Mouse (Mus musculus): ENCODE measurements around the gene Gstp1. TPM values are rescaled to one million over a fixed set of nuclear protein-coding genes. Genes with fewer than 3 reads are reported as not detected.
"Not testable (repeated sequence)": the region's sequence is repeated elsewhere in the genome, so short reads cannot be mapped to it uniquely, and the experiment has no call there.

Gene Gstp1
- polyA plus RNA-seq, 1 experiment from 2014 or later = 793 TPM

- Histone ChIP-seq H3K27me3 (ENCODE audit: control insufficient read depth, insufficient read depth, low read length) (no peaks in the 10 kb centered on the region), H3K27ac (ENCODE audit: low read length) (no peak overlapping the region), H3K4me2 (ENCODE audit: low read depth, low read length) (no peak overlapping the region), H3K36me3 (ENCODE audit: control insufficient read depth, insufficient read depth, low read length) (no peaks in the 10 kb centered on the region), H3K4me3 (replicated peaks; ENCODE audit: low read length) (no peak overlapping the region), H3K9me3 (replicated peaks; ENCODE audit: control insufficient read depth, low read length) (no peaks in the 10 kb centered on the region), H3K9ac (ENCODE audit: low read length) (no peak overlapping the region), H3K4me1 (ENCODE audit: control insufficient read depth, insufficient read depth, low read length) (no peaks in the 10 kb centered on the region)
- 79% methylated on average over 1 of the region's 1 CpGs for WGBS
- ATAC-seq (ENCODE audit: insufficient read depth, low FRiP score) = no peak
Measured at GRCm38 (mm10) chr19:4079594-4079993, 41.8 kb upstream of the Gstp1 start.

- ATAC-seq (ENCODE audit: insufficient read depth, low FRiP score) = no peak
- Histone ChIP-seq H3K4me3 (replicated peaks; ENCODE audit: low read length) (no peak overlapping the region), H3K9ac (ENCODE audit: low read length) (no peak overlapping the region), H3K27ac (ENCODE audit: low read length) (no peak overlapping the region), H3K36me3 (ENCODE audit: control insufficient read depth, insufficient read depth, low read length) (no peaks in the 10 kb centered on the region), H3K4me2 (ENCODE audit: low read depth, low read length) (no peak overlapping the region), H3K4me1 (ENCODE audit: control insufficient read depth, insufficient read depth, low read length) (0 out of 2 replicates have a peak, but pooled peaks cover under 1% of the 10 kb centered on the region), H3K9me3 (replicated peaks; ENCODE audit: control insufficient read depth, low read length) (no peaks in the 10 kb centered on the region), H3K27me3 (ENCODE audit: control insufficient read depth, insufficient read depth, low read length) (no peaks in the 10 kb centered on the region)
- 93% methylated on average over 1 of the region's 1 CpGs for WGBS
Measured at GRCm38 (mm10) chr19:4075531-4075930, 37.7 kb upstream of the Gstp1 start.

- no peak for ATAC-seq (ENCODE audit: insufficient read depth, low FRiP score)
- WGBS = 85% methylated on average over 6 of the region's 6 CpGs
Measured at GRCm38 (mm10) chr19:4072706-4073424, 35.1 kb upstream of the Gstp1 start.

GRCm38 (mm10) chr19:4071406-4071805 lies 33.6 kb upstream of the Gstp1 start:
- no peak for ATAC-seq (ENCODE audit: insufficient read depth, low FRiP score)
- WGBS = 88% methylated on average over 6 of the region's 6 CpGs
- no peaks in the 10 kb centered on the region for H3K36me3 ChIP-seq (ENCODE audit: control insufficient read depth, insufficient read depth, low read length)
- no peaks in the 10 kb centered on the region for H3K27me3 ChIP-seq (ENCODE audit: control insufficient read depth, insufficient read depth, low read length)
- H3K4me1 ChIP-seq (ENCODE audit: control insufficient read depth, insufficient read depth, low read length) = peaks cover 7% of the 10 kb centered on the region; the same call in 1 of the 2 replicates
- H3K4me2 ChIP-seq (ENCODE audit: low read depth, low read length) = no peak overlapping the region
- no peak overlapping the region for H3K9ac ChIP-seq (ENCODE audit: low read length)
- no peaks in the 10 kb centered on the region for H3K9me3 ChIP-seq (replicated peaks; ENCODE audit: control insufficient read depth, low read length)
- H3K4me3 ChIP-seq (replicated peaks; ENCODE audit: low read length) = no peak overlapping the region
- no peak overlapping the region for H3K27ac ChIP-seq (ENCODE audit: low read length)

More at GRCm38 (mm10) chr19:4072706-4073424, 35.1 kb upstream of the Gstp1 start:
- no peak overlapping the region for H3K9ac ChIP-seq (ENCODE audit: low read length)
- peaks cover 7% of the 10 kb centered on the region; the same call in 1 of the 2 replicates for H3K4me1 ChIP-seq (ENCODE audit: control insufficient read depth, insufficient read depth, low read length)
- H3K4me3 ChIP-seq (replicated peaks; ENCODE audit: low read length) = no peak overlapping the region
- no peaks in the 10 kb centered on the region for H3K36me3 ChIP-seq (ENCODE audit: control insufficient read depth, insufficient read depth, low read length)
- H3K27me3 ChIP-seq (ENCODE audit: control insufficient read depth, insufficient read depth, low read length) = no peaks in the 10 kb centered on the region
- no peaks in the 10 kb centered on the region for H3K9me3 ChIP-seq (replicated peaks; ENCODE audit: control insufficient read depth, low read length)
- H3K4me2 ChIP-seq (ENCODE audit: low read depth, low read length) = no peak overlapping the region
- H3K27ac ChIP-seq (ENCODE audit: low read length) = no peak overlapping the region

- H3K4me1 ChIP-seq (ENCODE audit: control insufficient read depth, insufficient read depth, low read length) = peaks cover 7% of the 10 kb centered on the region; the same call in 1 of the 2 replicates
- H3K27me3 ChIP-seq (ENCODE audit: control insufficient read depth, insufficient read depth, low read length) = no peaks in the 10 kb centered on the region
- ATAC-seq (ENCODE audit: insufficient read depth, low FRiP score) = no peak
- WGBS = 63% methylated on average over 8 of the region's 8 CpGs
- H3K9me3 ChIP-seq (replicated peaks; ENCODE audit: control insufficient read depth, low read length) = no peaks in the 10 kb centered on the region
- no peak overlapping the region for H3K9ac ChIP-seq (ENCODE audit: low read length)
- no peak overlapping the region for H3K27ac ChIP-seq (ENCODE audit: low read length)
- H3K36me3 ChIP-seq (ENCODE audit: control insufficient read depth, insufficient read depth, low read length) = no peaks in the 10 kb centered on the region
- H3K4me2 ChIP-seq (ENCODE audit: low read depth, low read length) = no peak overlapping the region
- H3K4me3 ChIP-seq (replicated peaks; ENCODE audit: low read length) = no peak overlapping the region
Measured at GRCm38 (mm10) chr19:4070756-4071155, 33.0 kb upstream of the Gstp1 start.

- 57% methylated on average over 15 of the region's 15 CpGs for WGBS
- Histone ChIP-seq H3K27me3 (ENCODE audit: control insufficient read depth, insufficient read depth, low read length) (no peaks in the 10 kb centered on the region), H3K4me3 (replicated peaks; ENCODE audit: low read length) (no peak overlapping the region), H3K9me3 (replicated peaks; ENCODE audit: control insufficient read depth, low read length) (no peaks in the 10 kb centered on the region), H3K9ac (ENCODE audit: low read length) (no peak overlapping the region), H3K4me2 (ENCODE audit: low read depth, low read length) (no peak overlapping the region), H3K36me3 (ENCODE audit: control insufficient read depth, insufficient read depth, low read length) (no peaks in the 10 kb centered on the region), H3K4me1 (ENCODE audit: control insufficient read depth, insufficient read depth, low read length) (peaks cover 7% of the 10 kb centered on the region; the same call in 1 of the 2 replicates), H3K27ac (ENCODE audit: low read length) (no peak overlapping the region)
- ATAC-seq (ENCODE audit: insufficient read depth, low FRiP score) = no peak
Measured at GRCm38 (mm10) chr19:4070311-4070710, 32.5 kb upstream of the Gstp1 start.

- Histone ChIP-seq H3K4me1 (ENCODE audit: control insufficient read depth, insufficient read depth, low read length) (peaks cover 7% of the 10 kb centered on the region; the same call in 1 of the 2 replicates), H3K27me3 (ENCODE audit: control insufficient read depth, insufficient read depth, low read length) (no peaks in the 10 kb centered on the region), H3K9ac (ENCODE audit: low read length) (no peak overlapping the region), H3K27ac (ENCODE audit: low read length) (no peak overlapping the region), H3K9me3 (replicated peaks; ENCODE audit: control insufficient read depth, low read length) (no peaks in the 10 kb centered on the region), H3K4me2 (ENCODE audit: low read depth, low read length) (0 out of 2 replicates have a peak overlapping the region, but pooled peaks have one; percentile 23), H3K36me3 (ENCODE audit: control insufficient read depth, insufficient read depth, low read length) (no peaks in the 10 kb centered on the region), H3K4me3 (replicated peaks; ENCODE audit: low read length) (no peak overlapping the region)
- 54% methylated on average over 15 of the region's 15 CpGs for WGBS
- no peak for ATAC-seq (ENCODE audit: insufficient read depth, low FRiP score)
Measured at GRCm38 (mm10) chr19:4068717-4069410, 31.1 kb upstream of the Gstp1 start.

- WGBS = 72% methylated on average over 2 of the region's 2 CpGs
- not testable (repeated sequence) for H3K27me3 ChIP-seq (ENCODE audit: control insufficient read depth, insufficient read depth, low read length); H3K4me3 ChIP-seq (replicated peaks; ENCODE audit: low read length); H3K4me1 ChIP-seq (ENCODE audit: control insufficient read depth, insufficient read depth, low read length); H3K27ac ChIP-seq (ENCODE audit: low read length); H3K36me3 ChIP-seq (ENCODE audit: control insufficient read depth, insufficient read depth, low read length); ATAC-seq (ENCODE audit: insufficient read depth, low FRiP score); H3K9me3 ChIP-seq (replicated peaks; ENCODE audit: control insufficient read depth, low read length); H3K4me2 ChIP-seq (ENCODE audit: low read depth, low read length); H3K9ac ChIP-seq (ENCODE audit: low read length)
Measured at GRCm38 (mm10) chr19:4068242-4068641, 30.5 kb upstream of the Gstp1 start.

- H3K4me3 ChIP-seq (replicated peaks; ENCODE audit: low read length) = no peak overlapping the region
- H3K4me2 ChIP-seq (ENCODE audit: low read depth, low read length) = no peak overlapping the region
- no peaks in the 10 kb centered on the region for H3K27me3 ChIP-seq (ENCODE audit: control insufficient read depth, insufficient read depth, low read length)
- ATAC-seq (ENCODE audit: insufficient read depth, low FRiP score) = no peak
- no peaks in the 10 kb centered on the region for H3K9me3 ChIP-seq (replicated peaks; ENCODE audit: control insufficient read depth, low read length)
- H3K4me1 ChIP-seq (ENCODE audit: control insufficient read depth, insufficient read depth, low read length) = peaks cover 7% of the 10 kb centered on the region; the same call in 1 of the 2 replicates
- no peak overlapping the region for H3K9ac ChIP-seq (ENCODE audit: low read length)
- no peaks in the 10 kb centered on the region for H3K36me3 ChIP-seq (ENCODE audit: control insufficient read depth, insufficient read depth, low read length)
- H3K27ac ChIP-seq (ENCODE audit: low read length) = no peak overlapping the region
Measured at GRCm38 (mm10) chr19:4066877-4067276, 29.1 kb upstream of the Gstp1 start.
